Comparison of ENCODE assay signal across 10 mouse cellular contexts in the genomic region with DNA sequence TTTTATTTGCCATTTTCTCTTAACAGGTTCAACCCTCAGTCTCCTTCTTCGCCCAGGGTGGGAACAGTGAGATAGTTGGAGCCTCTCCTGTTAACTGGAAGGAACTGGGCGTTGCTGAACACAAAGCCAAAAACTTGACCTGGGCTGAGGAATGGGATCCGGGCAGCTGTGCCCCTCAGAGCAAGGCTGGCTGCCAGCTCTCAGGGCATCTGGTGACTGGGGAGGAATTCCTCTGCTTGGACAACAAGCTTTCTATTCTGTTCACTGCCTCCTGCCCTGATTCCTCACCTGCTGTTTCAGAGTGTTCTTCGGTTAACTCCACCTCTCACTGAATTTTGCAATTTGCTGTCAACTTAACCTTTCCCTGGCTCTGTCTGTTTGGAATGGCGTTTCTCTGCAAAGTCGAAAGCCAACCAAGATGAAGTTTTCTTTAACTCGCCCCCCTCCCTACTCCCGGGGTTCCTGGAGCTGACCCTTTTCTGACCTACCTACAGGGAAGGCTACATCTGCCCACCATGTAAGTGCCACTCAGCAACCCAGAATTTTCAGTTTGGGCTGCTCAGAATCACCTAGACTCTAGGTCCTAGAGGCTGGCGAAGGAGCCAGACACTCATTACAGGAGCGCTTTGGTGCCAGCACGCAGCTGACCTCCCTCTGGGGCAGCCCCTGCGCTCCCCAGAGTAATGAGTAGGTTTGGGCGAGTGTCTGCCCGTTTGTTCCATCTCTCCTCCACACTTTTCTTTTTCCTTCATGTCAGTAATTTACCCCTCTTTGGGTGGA. TPM values are rescaled to one million over a fixed set of nuclear protein-coding genes. Genes with fewer than 3 reads are reported as not detected.
DNase-seq lines count a peak whose midpoint lies in the region; ATAC-seq lines count a peak whose summit lies in the region.
"Had no signal": no experiment of that assay in that cellular context is flagged by ENCODE, and none has a peak within 500 bp of the region (broad histone marks: within the 10 kb centered on the region; RNA-seq: fewer than 3 reads in every experiment).

No protein-coding gene starts in this region.

- no peaks in the 10 kb centered on the region; the same call in 1 of the 2 replicates for H3K4me1 ChIP-seq in midbrain, embryonic 14.5 days (ENCODE audit: control insufficient read depth, insufficient read depth, low read length)
- H3K4me1 ChIP-seq in midbrain, embryonic 10.5 days = peaks cover 21% of the 10 kb centered on the region
- peaks cover 11% of the 10 kb centered on the region for H3K4me1 ChIP-seq in liver, embryonic 13.5 days (replicated peaks)

- no peak overlapping the region for H3K27ac ChIP-seq in midbrain, embryonic 14.5 days (replicated peaks; ENCODE audit: low read depth, low read length)
- H3K27ac ChIP-seq in midbrain, embryonic 10.5 days (replicated peaks) = no peak overlapping the region
- H3K27ac ChIP-seq in liver, embryonic 13.5 days = peak overlapping the region; percentile 78
- H3K27ac ChIP-seq: macrophage had no signal

- H3K27me3 ChIP-seq in midbrain, embryonic 14.5 days (ENCODE audit: control insufficient read depth, insufficient read depth, low read length) = peaks cover 47% of the 10 kb centered on the region
- peaks cover 73% of the 10 kb centered on the region for H3K27me3 ChIP-seq in midbrain, embryonic 10.5 days (ENCODE audit: low read depth, poor library complexity, severe bottlenecking)
- H3K27me3 ChIP-seq in liver, embryonic 13.5 days = peaks cover 78% of the 10 kb centered on the region

- no peaks in the 10 kb centered on the region for H3K36me3 ChIP-seq in midbrain, embryonic 14.5 days (ENCODE audit: control insufficient read depth, insufficient read depth, low read length)
- H3K36me3 ChIP-seq in midbrain, embryonic 10.5 days = no peaks in the 10 kb centered on the region
- H3K36me3 ChIP-seq in liver, embryonic 13.5 days = no peaks in the 10 kb centered on the region

- WGBS in midbrain, embryonic 14.5 days = 21% methylated on average over 14 of the region's 14 CpGs
- 16% methylated on average over 14 of the region's 14 CpGs for WGBS in midbrain, embryonic 10.5 days
- 13% methylated on average over 14 of the region's 14 CpGs for WGBS in liver, embryonic 13.5 days (ENCODE audit: insufficient replicate concordance)

- H3K9ac ChIP-seq in midbrain, embryonic 14.5 days (replicated peaks; ENCODE audit: low read length) = no peak overlapping the region
- H3K9ac ChIP-seq in liver, embryonic 13.5 days = 0 out of 2 replicates have a peak overlapping the region, but pooled peaks have one; percentile 17

- DNase-seq in adrenal gland, adult 2 months = peak; percentile 32
- no peak for DNase-seq in adrenal gland, postnatal 4 days (ENCODE audit: low spot score in 2 of 2)
- DNase-seq in midbrain, embryonic 14.5 days = no peak
- no peak for DNase-seq in midbrain, embryonic 10.5 days (ENCODE audit: low spot score)
- DNase-seq in liver, embryonic 13.5 days = no peak
- no peak for DNase-seq in gastrocnemius, postnatal 4 days (ENCODE audit: low spot score in 2 of 2)
- no peak for DNase-seq in MN1 (ENCODE audit: low spot score)
- DNase-seq: right cerebral cortex, postnatal 25 days had no signal

- no peaks in the 10 kb centered on the region for H3K9me3 ChIP-seq in midbrain, embryonic 14.5 days (ENCODE audit: control insufficient read depth, low read length)
- no peaks in the 10 kb centered on the region for H3K9me3 ChIP-seq in midbrain, embryonic 10.5 days (replicated peaks)
- H3K9me3 ChIP-seq in liver, embryonic 13.5 days (replicated peaks) = no peaks in the 10 kb centered on the region

- H3K4me2 ChIP-seq in midbrain, embryonic 14.5 days (ENCODE audit: low read length) = 0 out of 2 replicates have a peak overlapping the region, but pooled peaks have one; percentile 13
- H3K4me2 ChIP-seq in liver, embryonic 13.5 days = peak overlapping the region; percentile 48

- H3K4me3 ChIP-seq in midbrain, embryonic 14.5 days (replicated peaks; ENCODE audit: low read depth, low read length) = no peak overlapping the region
- no peak overlapping the region for H3K4me3 ChIP-seq in midbrain, embryonic 10.5 days
- peak overlapping the region; percentile 9 for H3K4me3 ChIP-seq in liver, embryonic 13.5 days (replicated peaks)

- no peak for ATAC-seq in midbrain, embryonic 14.5 days (ENCODE audit: low FRiP score, low TSS enrichment)
- no peak for ATAC-seq in liver, embryonic 13.5 days (ENCODE audit: low read depth)
- no peak for ATAC-seq in cerebellum, adult (ENCODE audit: insufficient number of reproducible peaks, low FRiP score, low TSS enrichment)

RNA-seq across cellular contexts. Expression of gene Mpzl2, which starts 0.7 kb away (rescaled TPM):
- 10 to 100 TPM in 1 of 2 experiments, 1 to 10 TPM in 1; 9.2 to 12.5 TPM for total RNA-seq in adrenal gland, adult 2 months (2021)
- 3.7 and 4.9 TPM in 2 replicates for polyA plus RNA-seq in adrenal gland, adult 2 months (2012; rRNA removed)
- 1 to 10 TPM; 7.2 to 7.4 TPM for total RNA-seq in adrenal gland, postnatal 4 days (2021)
- polyA plus RNA-seq in midbrain, embryonic 14.5 days (2014; fragmentation: Nextera tagmentation; extraction: Ambion mirVana) = 0.20 TPM in 1 of 2 replicates, not detected in the other
- 0.87 and 1.0 TPM in 2 replicates for polyA plus RNA-seq in midbrain, embryonic 10.5 days (2016; fragmentation: Nextera tagmentation; extraction: Ambion mirVana)
- 3.6 and 6.1 TPM in 2 replicates for polyA plus RNA-seq in liver, embryonic 13.5 days (2015; fragmentation: Nextera tagmentation; extraction: Ambion mirVana)
- total RNA-seq in gastrocnemius, postnatal 4 days (2021) = under 1 TPM in 1 of 2 experiments, not detected in 1; 0.31 TPM
- polyA plus RNA-seq: macrophage had no signal

RNA-seq across cellular contexts. Expression of gene Mpzl3, which starts 14.7 kb away (rescaled TPM):
- 10 to 100 TPM in 1 of 2 experiments, 1 to 10 TPM in 1; 6.2 to 13.3 TPM for total RNA-seq in adrenal gland, adult 2 months (2021)
- polyA plus RNA-seq in adrenal gland, adult 2 months (2012; rRNA removed) = 0.99 and 1.3 TPM in 2 replicates
- 1 to 10 TPM; 3.6 to 5.1 TPM for total RNA-seq in adrenal gland, postnatal 4 days (2021)
- 0.80 and 1.0 TPM in 2 replicates for polyA plus RNA-seq in midbrain, embryonic 14.5 days (2014; fragmentation: Nextera tagmentation; extraction: Ambion mirVana)
- polyA plus RNA-seq in midbrain, embryonic 10.5 days (2016; fragmentation: Nextera tagmentation; extraction: Ambion mirVana) = 2.4 and 3.5 TPM in 2 replicates
- polyA plus RNA-seq in liver, embryonic 13.5 days (2015; fragmentation: Nextera tagmentation; extraction: Ambion mirVana) = 0.83 TPM in 2 replicates
- 1 to 10 TPM in 1 of 2 experiments, under 1 TPM in 1; 0.93 to 1.3 TPM for total RNA-seq in gastrocnemius, postnatal 4 days (2021)

RNA-seq across cellular contexts. Expression of gene Cd3e, which starts 30.8 kb away (rescaled TPM):
- total RNA-seq in adrenal gland, adult 2 months (2021) = 1 to 10 TPM in 1 of 2 experiments, under 1 TPM in 1; 0.55 to 1.5 TPM
- polyA plus RNA-seq in adrenal gland, adult 2 months (2012; rRNA removed) = 0.34 and 0.42 TPM in 2 replicates
- total RNA-seq in adrenal gland, postnatal 4 days (2021) = under 1 TPM in 1 of 2 experiments, not detected in 1; 0.93 TPM
- not detected in 2 replicates for polyA plus RNA-seq in midbrain, embryonic 14.5 days (2014; fragmentation: Nextera tagmentation; extraction: Ambion mirVana)
- polyA plus RNA-seq in midbrain, embryonic 10.5 days (2016; fragmentation: Nextera tagmentation; extraction: Ambion mirVana) = not detected in 2 replicates
- not detected in 2 replicates for polyA plus RNA-seq in liver, embryonic 13.5 days (2015; fragmentation: Nextera tagmentation; extraction: Ambion mirVana)
- total RNA-seq in gastrocnemius, postnatal 4 days (2021) = 1 to 10 TPM in 1 of 2 experiments, under 1 TPM in 1; 0.39 to 1.1 TPM
- polyA plus RNA-seq: macrophage had no signal

RNA-seq across cellular contexts. Expression of gene Jaml, which starts 38.7 kb away (rescaled TPM):
- total RNA-seq in adrenal gland, adult 2 months (2021) = 1 to 10 TPM; 1.0 to 2.9 TPM
- 0.06 and 0.08 TPM in 2 replicates for polyA plus RNA-seq in adrenal gland, adult 2 months (2012; rRNA removed)
- total RNA-seq in adrenal gland, postnatal 4 days (2021) = 1 to 10 TPM; 1.2 to 1.6 TPM
- polyA plus RNA-seq in midbrain, embryonic 14.5 days (2014; fragmentation: Nextera tagmentation; extraction: Ambion mirVana) = 0.12 and 0.24 TPM in 2 replicates
- 0.10 and 0.14 TPM in 2 replicates for polyA plus RNA-seq in midbrain, embryonic 10.5 days (2016; fragmentation: Nextera tagmentation; extraction: Ambion mirVana)
- polyA plus RNA-seq in liver, embryonic 13.5 days (2015; fragmentation: Nextera tagmentation; extraction: Ambion mirVana) = 0.16 TPM in 2 replicates
- total RNA-seq in gastrocnemius, postnatal 4 days (2021) = under 1 TPM; 0.54 to 0.57 TPM

RNA-seq across cellular contexts. Expression of gene Cd3d, which starts 58.7 kb away (rescaled TPM):
- under 1 TPM in 1 of 2 experiments, not detected in 1; 0.90 TPM for total RNA-seq in adrenal gland, adult 2 months (2021)
- polyA plus RNA-seq in adrenal gland, adult 2 months (2012; rRNA removed) = 0.06 TPM in 1 of 2 replicates, not detected in the other
- under 1 TPM in 1 of 2 experiments, not detected in 1; 0.87 TPM for total RNA-seq in adrenal gland, postnatal 4 days (2021)
- polyA plus RNA-seq in midbrain, embryonic 14.5 days (2014; fragmentation: Nextera tagmentation; extraction: Ambion mirVana) = not detected in 2 replicates
- not detected in 2 replicates for polyA plus RNA-seq in midbrain, embryonic 10.5 days (2016; fragmentation: Nextera tagmentation; extraction: Ambion mirVana)
- polyA plus RNA-seq in liver, embryonic 13.5 days (2015; fragmentation: Nextera tagmentation; extraction: Ambion mirVana) = not detected in 2 replicates
- total RNA-seq in gastrocnemius, postnatal 4 days (2021) = under 1 TPM in 1 of 2 experiments, not detected in 1; 0.42 TPM
